Mouse (Mus musculus) embryonic facial prominence, embryonic 12.5 days (tissue): Measurements from ENCODE around the gene Arfgef3. TPM values are rescaled to one million over a fixed set of nuclear protein-coding genes. Genes with fewer than 3 reads are reported as not detected.
"Not testable (repeated sequence)": the region's sequence is repeated elsewhere in the genome, so short reads cannot be mapped to it uniquely, and the experiment has no call there.

Source experiments
- ATAC-seq: fragments of 200-750 bp; cut with Nextera tagmentation; 2 replicates; pipeline ENCODE4 v1.8.0; 2017; ENCODE audit not compliant: insufficient number of reproducible peaks, insufficient read depth, low FRiP score, low TSS enrichment
- H3K27ac ChIP-seq: fragments of 300-500 bp; sonication (generic); 2 replicates; pipeline ENCODE4 v1.5.1; 2016; ENCODE audit warnings: mild to moderate bottlenecking
- H3K27me3 ChIP-seq: fragments of 300-500 bp; sonication (generic); 2 replicates; pipeline ENCODE4 v1.6.1; 2016; ENCODE audit warnings: mild to moderate bottlenecking, moderate library complexity
- H3K36me3 ChIP-seq: fragments of 300-500 bp; sonication (generic); 2 replicates; pipeline ENCODE4 v1.6.1; 2016; ENCODE audit warnings: mild to moderate bottlenecking
- H3K4me1 ChIP-seq: fragments of 300-500 bp; sonication (generic); 2 replicates; pipeline ENCODE4 v1.6.1; 2016
- H3K4me2 ChIP-seq: fragments of 300-500 bp; sonication (generic); replicated peaks from 2 replicates; pipeline ENCODE4 v1.6.1; 2016; ENCODE audit warnings: mild to moderate bottlenecking, moderate library complexity
- H3K4me3 ChIP-seq: fragments of 300-500 bp; sonication (generic); 2 replicates; pipeline ENCODE4 v1.5.1; 2016; ENCODE audit warnings: mild to moderate bottlenecking
- H3K9ac ChIP-seq: fragments of 300-500 bp; sonication (generic); 2 replicates; pipeline ENCODE4 v1.6.1; 2016; ENCODE audit warnings: mild to moderate bottlenecking, moderate library complexity
- H3K9me3 ChIP-seq: fragments of 300-500 bp; sonication (generic); 2 replicates; pipeline ENCODE4 v1.6.1; 2016; ENCODE audit warnings: mild to moderate bottlenecking, moderate library complexity
- WGBS: fragments of 180-500 bp; shearing (Covaris S2); methylation state at CpG from one replicate; pipeline ENCODE4 v1.1.7; 2016; 5-methylcytosine and 5-hydroxymethylcytosine counted together
- polyA plus RNA-seq: library from polyadenylated mRNA; unstranded; fragments of >200 nt; fragmentation: Nextera tagmentation; extraction: Ambion mirVana; gene quantifications from 2 replicates; pipeline ENCODE4 v1.2.1, GENCODE M21; 2016

Arfgef3 gene
- polyA plus RNA-seq, 1 experiment from 2014 or later = 0.90 TPM

- H3K9ac ChIP-seq = no peak overlapping the region
- H3K4me2 ChIP-seq = no peak overlapping the region
- no peak overlapping the region for H3K27ac ChIP-seq
- H3K4me3 ChIP-seq = no peak overlapping the region
- ATAC-seq = no peak
- WGBS = 58% methylated on average over 5 of the region's 5 CpGs
- H3K9me3 ChIP-seq = no peaks in the 10 kb centered on the region
- H3K36me3 ChIP-seq = no peaks in the 10 kb centered on the region
- no peaks in the 10 kb centered on the region for H3K27me3 ChIP-seq
- no peaks in the 10 kb centered on the region for H3K4me1 ChIP-seq
These were observed 182.3 kb downstream of the Arfgef3 start for GRCm38 (mm10) chr10:18561445-18561844.

GRCm38 (mm10) chr10:18559076-18559475 is 184.7 kb downstream of the Arfgef3 start:
- H3K27me3 ChIP-seq, H3K4me3 ChIP-seq, H3K27ac ChIP-seq, H3K4me2 ChIP-seq, H3K9ac ChIP-seq, ATAC-seq, H3K4me1 ChIP-seq, H3K36me3 ChIP-seq, H3K9me3 ChIP-seq: not testable (repeated sequence)
- 85% methylated on average over 9 of the region's 9 CpGs for WGBS

GRCm38 (mm10) chr10:18549321-18550216 is 194.2 kb downstream of the Arfgef3 start:
- Histone ChIP-seq H3K4me2 (peak overlapping the region; percentile 63), H3K27me3 (no peaks in the 10 kb centered on the region), H3K9ac (no peak overlapping the region), H3K4me3 (peak overlapping the region; percentile 40), H3K27ac (no peak overlapping the region), H3K9me3 (no peaks in the 10 kb centered on the region), H3K36me3 (no peaks in the 10 kb centered on the region), H3K4me1 (0 out of 2 replicates have a peak, but pooled peaks cover 3% of the 10 kb centered on the region)
- ATAC-seq = no peak; the same call in 1 of the 2 replicates
- 6% methylated on average over 35 of the region's 35 CpGs for WGBS

DNA sequence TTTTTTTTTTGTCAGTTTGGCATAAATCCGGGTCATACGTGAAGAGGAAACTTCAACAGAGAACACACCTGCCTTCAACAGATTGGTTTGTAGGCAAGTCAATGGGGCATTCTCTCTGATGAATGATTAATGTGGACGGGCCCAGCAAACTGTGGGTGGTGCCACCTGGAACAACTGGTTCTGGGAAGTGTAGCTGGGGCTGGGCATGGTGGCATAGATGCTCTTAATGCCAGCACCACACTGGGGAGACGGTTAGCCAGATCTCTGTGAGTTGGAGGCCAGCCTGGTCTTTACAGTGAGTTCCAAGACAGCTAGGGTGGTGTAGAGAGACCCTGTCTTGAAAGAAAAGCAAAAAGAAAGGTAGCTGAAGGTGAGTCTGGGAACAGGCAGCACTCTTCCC is 196.4 kb downstream of the Arfgef3 start:
- no peak overlapping the region for H3K4me2 ChIP-seq
- no peaks in the 10 kb centered on the region for H3K27me3 ChIP-seq
- ATAC-seq = no peak

GRCm38 (mm10) chr10:18545813-18546235 is 197.9 kb downstream of the Arfgef3 start, which contains the start of gene Hebp2:
Hebp2 (minus strand) TSS chr10:18546076.
- H3K4me2 ChIP-seq = peak within 1 kb of the TSS; percentile 70
- H3K4me3 ChIP-seq = peak within 1 kb of the TSS; percentile 58
- 0 out of 2 replicates have a peak, but pooled peaks cover 3% of the 10 kb centered on the region for H3K4me1 ChIP-seq
- 1% methylated on average over 22 of the region's 22 CpGs for WGBS
- H3K9me3 ChIP-seq = no peaks in the 10 kb centered on the region
- no peaks in the 10 kb centered on the region for H3K27me3 ChIP-seq
- peak; percentile 80 for ATAC-seq
- H3K36me3 ChIP-seq = no peaks in the 10 kb centered on the region
- H3K9ac ChIP-seq = peak within 1 kb of the TSS; percentile 60
- no peak within 1 kb of the TSS for H3K27ac ChIP-seq

More for the DNA sequence above, 196.4 kb downstream of the Arfgef3 start:
- Histone ChIP-seq H3K9ac (no peak overlapping the region), H3K4me3 (no peak overlapping the region), H3K4me1 (0 out of 2 replicates have a peak, but pooled peaks cover 3% of the 10 kb centered on the region), H3K27ac (no peak overlapping the region), H3K36me3 (no peaks in the 10 kb centered on the region), H3K9me3 (no peaks in the 10 kb centered on the region)
- 84% methylated on average over 4 of the region's 4 CpGs for WGBS

DNA sequence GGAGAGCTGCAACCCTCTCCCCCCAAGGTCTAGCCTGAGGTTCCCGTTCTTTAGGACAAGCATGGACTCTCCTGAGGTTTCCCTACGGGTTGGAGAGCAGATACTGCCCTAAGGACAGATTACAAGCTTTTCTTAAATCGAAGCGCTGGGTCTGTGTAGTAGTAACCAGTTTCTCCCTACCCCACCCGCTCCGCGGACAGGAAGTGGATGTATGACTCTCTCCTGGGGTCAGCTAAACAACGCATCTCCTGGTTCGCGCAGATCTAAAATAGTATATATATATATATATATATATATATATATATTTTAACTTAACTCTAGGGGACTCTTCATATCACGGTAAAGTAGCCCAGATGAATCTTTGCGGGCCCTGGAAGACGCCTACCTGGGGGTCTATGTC is 198.4 kb downstream of the Arfgef3 start:
- H3K9ac ChIP-seq = peak overlapping the region; percentile 60
- no peak overlapping the region for H3K27ac ChIP-seq
- peak overlapping the region; percentile 58 for H3K4me3 ChIP-seq
- 5% methylated on average over 13 of the region's 13 CpGs for WGBS
- H3K4me1 ChIP-seq = 0 out of 2 replicates have a peak, but pooled peaks cover 3% of the 10 kb centered on the region
- no peaks in the 10 kb centered on the region for H3K27me3 ChIP-seq
- no peak for ATAC-seq
- no peaks in the 10 kb centered on the region for H3K9me3 ChIP-seq
- peak overlapping the region; percentile 70 for H3K4me2 ChIP-seq
- H3K36me3 ChIP-seq = no peaks in the 10 kb centered on the region

DNA sequence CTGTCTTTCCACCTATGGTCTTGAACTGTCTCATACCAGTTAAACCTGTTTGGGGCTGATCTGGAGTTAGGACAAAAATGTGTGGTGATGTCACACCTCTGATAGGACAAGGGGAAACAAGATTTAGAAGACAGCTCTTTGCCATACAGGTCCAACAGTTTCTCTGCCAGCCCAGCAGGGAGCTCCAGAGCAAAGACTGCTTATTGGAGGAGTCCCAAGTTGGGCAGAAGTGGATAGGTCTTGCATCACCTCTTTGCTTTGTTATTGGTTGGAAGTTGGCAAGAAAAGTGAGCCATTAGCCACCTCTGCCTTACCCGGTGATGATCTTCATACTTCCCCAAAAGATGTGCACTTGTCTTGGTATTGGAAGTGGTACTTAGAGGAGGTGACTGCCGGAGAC is 206.9 kb downstream of the Arfgef3 start:
- Histone ChIP-seq H3K4me3 (no peak overlapping the region), H3K9me3 (no peaks in the 10 kb centered on the region), H3K27me3 (no peaks in the 10 kb centered on the region), H3K4me1 (no peaks in the 10 kb centered on the region), H3K9ac (no peak overlapping the region), H3K36me3 (peaks cover 2% of the 10 kb centered on the region), H3K4me2 (no peak overlapping the region), H3K27ac (no peak overlapping the region)
- WGBS = 94% methylated on average over 2 of the region's 2 CpGs
- ATAC-seq = no peak

DNA sequence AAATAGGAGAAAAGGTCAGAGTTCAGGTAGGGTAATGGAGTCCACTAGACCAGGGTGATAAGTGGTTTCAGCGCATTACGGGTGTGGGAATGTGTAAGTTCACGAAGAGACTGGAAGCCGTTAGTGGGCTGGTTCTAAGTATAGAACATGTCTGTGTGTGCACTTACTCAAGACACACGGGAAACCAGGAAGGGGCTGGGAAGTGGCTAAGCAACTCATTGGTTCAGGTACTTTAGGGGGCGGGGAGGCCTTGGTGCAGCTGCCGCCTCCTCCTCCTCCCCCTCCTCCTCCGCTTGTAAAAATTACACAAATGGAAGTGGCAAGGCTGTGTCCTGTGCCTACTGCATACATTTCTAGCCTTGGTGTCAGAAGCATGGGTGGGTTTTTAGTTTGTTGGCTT is 211.5 kb downstream of the Arfgef3 start:
- no peaks in the 10 kb centered on the region for H3K9me3 ChIP-seq
- H3K27me3 ChIP-seq = no peaks in the 10 kb centered on the region
- no peak for ATAC-seq
- WGBS = 48% methylated on average over 8 of the region's 8 CpGs
- H3K4me1 ChIP-seq = no peaks in the 10 kb centered on the region
- H3K36me3 ChIP-seq = peaks cover 14% of the 10 kb centered on the region
- no peak overlapping the region for H3K9ac ChIP-seq
- no peak overlapping the region for H3K27ac ChIP-seq
- H3K4me2 ChIP-seq = no peak overlapping the region
- no peak overlapping the region for H3K4me3 ChIP-seq

Other genes with a start within 250 kb of the Arfgef3 start
- gene Hebp2, start 197.9 kb downstream of the Arfgef3 start, polyA plus RNA-seq = 16.7 and 19.7 TPM in 2 replicates
- not detected in 2 replicates for gene Gm4922, start 42.8 kb upstream of the Arfgef3 start, polyA plus RNA-seq
- gene Perp, start 101.1 kb upstream of the Arfgef3 start, polyA plus RNA-seq = 45.3 and 48.4 TPM in 2 replicates